Mouse (Mus musculus) midbrain, embryonic 10.5 days (tissue): ENCODE measurements at regions not wholly inside any gene's neighbourhood (a gene's known extent, or its start where the extent isn't known, plus 50 kb on each side); places are given as distances from the start of the nearest gene placed in this dataset.

Experiments
- DNase-seq: peaks from one replicate; pipeline ENCODE4 v3.0.0-alpha.2; 2017; ENCODE audit warnings: low spot score
- H3K27ac ChIP-seq: fragments of 300-500 bp; sonication (generic); replicated peaks from 2 replicates; pipeline ENCODE4 v1.5.1; 2016; ENCODE audit warnings: mild to moderate bottlenecking
- H3K27me3 ChIP-seq: fragments of 300-500 bp; sonication (generic); 2 replicates; pipeline ENCODE4 v1.6.1; 2016; ENCODE audit warnings: low read depth, mild to moderate bottlenecking; ENCODE audit not compliant: poor library complexity, severe bottlenecking
- H3K36me3 ChIP-seq: fragments of 300-500 bp; sonication (generic); 2 replicates; pipeline ENCODE4 v1.6.1; 2016; ENCODE audit warnings: mild to moderate bottlenecking, moderate library complexity
- H3K4me1 ChIP-seq: fragments of 300-500 bp; sonication (generic); 2 replicates; pipeline ENCODE4 v1.6.1; 2016
- H3K4me3 ChIP-seq: fragments of 300-500 bp; sonication (generic); 2 replicates; pipeline ENCODE4 v1.5.1; 2016; ENCODE audit warnings: mild to moderate bottlenecking, moderate library complexity
- H3K9me3 ChIP-seq: fragments of 300-500 bp; sonication (generic); replicated peaks from 2 replicates; pipeline ENCODE4 v1.6.1; 2016; ENCODE audit warnings: mild to moderate bottlenecking
- WGBS: fragments of 180-500 bp; shearing (Covaris S2); methylation state at CpG from one replicate; pipeline ENCODE4 v1.1.7; 2016; 5-methylcytosine and 5-hydroxymethylcytosine counted together

- H3K9me3 ChIP-seq = no peaks in the 10 kb centered on the region
- H3K4me1 ChIP-seq = peaks cover 18% of the 10 kb centered on the region
- no peak overlapping the region for H3K4me3 ChIP-seq
- DNase-seq = no peak
- H3K36me3 ChIP-seq = no peaks in the 10 kb centered on the region
- H3K27ac ChIP-seq = no peak overlapping the region
- 74% methylated on average over 3 of the region's 3 CpGs for WGBS
- H3K27me3 ChIP-seq = peaks cover under 1% of the 10 kb centered on the region; the same call in 1 of the 2 replicates
Measured at GRCm38 (mm10) chr17:48807905-48808304, 124.3 kb upstream of the Lrfn2 start.

- no peak overlapping the region for H3K4me3 ChIP-seq
- H3K36me3 ChIP-seq = no peaks in the 10 kb centered on the region
- peaks cover 56% of the 10 kb centered on the region for H3K4me1 ChIP-seq
- peak; percentile 73 for DNase-seq
- no peaks in the 10 kb centered on the region for H3K9me3 ChIP-seq
- 42% methylated on average over 15 of the region's 15 CpGs for WGBS
- H3K27me3 ChIP-seq = peaks cover 16% of the 10 kb centered on the region
- 0 out of 2 replicates have a peak overlapping the region, but pooled peaks have one; percentile 42 for H3K27ac ChIP-seq
Measured at GRCm38 (mm10) chr17:48814753-48815504, 117.2 kb upstream of the Lrfn2 start.

DNA sequence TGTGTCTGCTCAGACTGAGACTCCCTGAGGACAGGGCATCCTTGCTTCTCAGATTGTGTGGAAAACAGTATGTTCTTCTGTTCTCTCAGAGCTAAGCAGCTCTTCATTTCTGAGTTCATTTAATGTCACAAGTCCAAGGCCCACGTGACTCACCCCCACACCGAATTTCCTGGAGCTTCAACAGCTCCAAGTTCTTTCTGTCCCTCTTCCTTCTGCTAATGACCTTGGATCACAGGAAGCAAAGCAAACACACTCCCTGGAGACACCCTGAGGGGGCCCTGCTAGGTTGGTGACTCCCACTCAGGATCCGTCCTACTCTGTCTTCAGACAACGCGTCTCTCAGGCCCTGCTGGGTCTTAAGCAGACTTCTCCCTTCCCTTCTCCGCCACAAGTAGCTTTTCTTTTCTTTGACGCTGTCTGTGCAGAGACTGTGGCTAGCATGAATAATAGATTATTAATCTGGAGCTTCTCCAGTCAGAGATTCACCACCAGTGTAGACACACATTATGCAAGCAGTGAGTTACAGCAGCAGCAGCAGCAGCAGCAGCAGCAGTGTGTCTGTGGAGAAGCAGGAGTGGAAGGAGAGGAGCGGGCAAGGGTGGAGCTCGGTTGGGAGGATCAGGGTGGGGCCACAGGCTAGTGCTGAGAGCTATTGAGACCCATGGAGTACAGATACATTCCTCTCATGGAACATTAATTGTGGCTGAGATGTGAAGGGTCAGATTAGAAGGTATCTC lies 115.4 kb upstream of the Lrfn2 start:
- 80% methylated on average over 9 of the region's 9 CpGs for WGBS
- no peak for DNase-seq
- H3K27ac ChIP-seq = no peak overlapping the region

GRCm38 (mm10) chr17:48817551-48817950 lies 114.6 kb upstream of the Lrfn2 start:
- Histone ChIP-seq H3K4me1 (peaks cover 41% of the 10 kb centered on the region), H3K4me3 (no peak overlapping the region), H3K36me3 (no peaks in the 10 kb centered on the region), H3K27ac (no peak overlapping the region), H3K9me3 (no peaks in the 10 kb centered on the region), H3K27me3 (peaks cover 16% of the 10 kb centered on the region)
- WGBS = 74% methylated on average over 13 of the region's 13 CpGs
- no peak for DNase-seq

More for the DNA sequence above, 115.4 kb upstream of the Lrfn2 start:
- H3K4me3 ChIP-seq = no peak overlapping the region
- peaks cover 49% of the 10 kb centered on the region for H3K4me1 ChIP-seq
- no peaks in the 10 kb centered on the region for H3K9me3 ChIP-seq
- no peaks in the 10 kb centered on the region for H3K36me3 ChIP-seq
- H3K27me3 ChIP-seq = peaks cover 16% of the 10 kb centered on the region

DNA sequence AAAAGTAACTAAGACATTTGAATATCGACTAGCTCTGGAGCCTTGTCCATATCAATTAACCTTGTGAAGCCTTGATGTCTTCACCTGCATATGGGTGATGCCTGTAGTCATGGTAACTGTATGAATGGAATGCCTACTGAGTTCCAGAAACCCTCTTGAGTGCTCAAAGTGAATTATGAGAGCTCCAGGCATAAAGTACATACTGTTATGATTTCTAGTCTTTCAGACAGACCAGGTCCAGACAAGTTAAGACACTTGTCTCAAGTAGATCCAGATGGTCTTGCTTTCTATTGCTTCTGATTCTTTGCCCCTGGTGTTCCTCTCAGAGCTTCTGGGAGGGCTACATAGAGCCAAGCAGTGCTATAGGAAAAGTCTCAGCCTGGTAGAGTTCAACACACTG lies 112.5 kb upstream of the Lrfn2 start:
- Histone ChIP-seq H3K27ac (no peak overlapping the region), H3K27me3 (peaks cover 11% of the 10 kb centered on the region), H3K4me3 (no peak overlapping the region), H3K4me1 (peaks cover 29% of the 10 kb centered on the region), H3K9me3 (no peaks in the 10 kb centered on the region), H3K36me3 (no peaks in the 10 kb centered on the region)
- 85% methylated on average over 1 of the region's 1 CpGs for WGBS
- DNase-seq = no peak

DNA sequence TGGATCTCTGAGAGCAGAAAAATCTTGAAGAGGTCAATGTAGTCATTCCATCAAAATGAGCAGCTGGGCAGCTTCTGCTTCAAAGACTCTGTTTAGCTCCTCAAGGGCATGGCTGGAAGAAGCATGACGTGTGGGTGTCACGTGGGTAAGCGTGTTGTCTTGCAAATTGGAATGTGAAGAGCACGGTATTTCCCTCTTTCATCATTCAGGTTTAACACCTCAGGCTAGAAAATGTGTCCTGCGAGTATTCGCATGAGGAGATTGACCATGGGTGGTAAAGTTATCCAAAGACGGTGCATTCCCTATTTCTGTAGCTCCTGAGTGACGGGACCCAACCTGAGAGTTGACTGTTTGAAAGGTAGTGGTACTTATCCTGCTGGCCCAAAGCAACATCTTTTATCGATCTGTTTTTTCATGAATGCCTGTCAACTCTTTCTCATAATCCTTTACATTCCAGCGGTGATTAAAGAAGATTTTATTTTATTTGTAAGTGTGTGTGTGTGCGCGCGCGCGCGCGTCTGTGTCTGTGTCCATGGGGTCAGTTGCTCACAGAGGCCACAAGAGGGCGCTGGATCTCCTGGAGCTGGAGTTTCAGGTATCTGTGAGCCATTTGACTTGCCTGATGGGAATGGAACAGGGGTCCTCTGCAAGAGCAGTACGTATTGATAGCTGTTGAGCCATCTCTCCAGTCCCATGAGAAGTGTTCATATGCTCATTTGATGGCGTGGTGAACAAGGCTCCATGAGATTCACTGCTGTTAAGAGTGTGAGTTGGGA lies 109.9 kb upstream of the Lrfn2 start:
- no peak overlapping the region for H3K4me3 ChIP-seq
- WGBS = 90% methylated on average over 20 of the region's 20 CpGs
- H3K27ac ChIP-seq = no peak overlapping the region
- H3K27me3 ChIP-seq = no peaks in the 10 kb centered on the region
- no peaks in the 10 kb centered on the region for H3K9me3 ChIP-seq
- no peaks in the 10 kb centered on the region for H3K36me3 ChIP-seq
- peaks cover 17% of the 10 kb centered on the region for H3K4me1 ChIP-seq
- DNase-seq = no peak

- no peak overlapping the region for H3K4me3 ChIP-seq
- H3K27me3 ChIP-seq = no peaks in the 10 kb centered on the region
- no peaks in the 10 kb centered on the region for H3K9me3 ChIP-seq
- 82% methylated on average over 9 of the region's 9 CpGs for WGBS
- peaks cover 10% of the 10 kb centered on the region for H3K4me1 ChIP-seq
- DNase-seq = no peak
- no peak overlapping the region for H3K27ac ChIP-seq
- no peaks in the 10 kb centered on the region for H3K36me3 ChIP-seq
Measured at GRCm38 (mm10) chr17:48823921-48824320, 108.3 kb upstream of the Lrfn2 start.

DNA sequence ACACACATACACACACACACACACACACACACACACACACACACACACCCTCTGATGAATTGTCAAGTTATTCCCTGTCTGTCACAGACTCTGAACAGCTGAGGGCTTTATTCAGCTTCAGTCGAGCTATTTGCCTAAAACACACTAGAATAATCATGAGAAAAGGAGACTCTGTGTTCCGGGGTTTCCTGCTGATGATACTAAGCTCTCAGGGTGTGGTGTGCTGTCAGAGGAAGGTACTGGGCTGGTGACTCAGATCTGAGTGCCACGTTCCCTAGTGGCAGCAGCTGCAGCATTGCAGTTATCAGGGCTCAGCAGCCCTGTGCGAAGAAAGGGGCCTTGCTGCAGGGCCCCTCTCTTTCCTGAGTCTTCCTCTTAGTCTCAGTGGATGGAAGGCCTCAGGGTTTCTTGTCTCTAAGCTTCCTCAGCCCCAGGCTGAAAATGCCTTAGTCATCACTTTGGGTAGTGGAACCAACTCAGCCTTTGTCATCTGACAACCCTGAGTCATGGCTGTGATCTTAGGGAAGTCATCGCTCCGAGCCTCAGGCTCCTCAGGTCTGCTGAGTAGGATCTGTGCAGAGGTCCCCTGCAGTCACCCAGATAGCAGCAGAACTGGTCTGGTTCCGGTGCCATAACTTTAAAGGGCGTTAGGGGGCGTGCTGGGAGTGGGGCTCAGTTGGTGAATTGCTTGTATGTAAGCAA lies 106.8 kb upstream of the Lrfn2 start:
- Histone ChIP-seq H3K9me3 (no peaks in the 10 kb centered on the region), H3K36me3 (no peaks in the 10 kb centered on the region), H3K4me3 (no peak overlapping the region), H3K27me3 (no peaks in the 10 kb centered on the region), H3K4me1 (peaks cover 10% of the 10 kb centered on the region), H3K27ac (no peak overlapping the region)
- no peak for DNase-seq
- 68% methylated on average over 9 of the region's 9 CpGs for WGBS

DNA sequence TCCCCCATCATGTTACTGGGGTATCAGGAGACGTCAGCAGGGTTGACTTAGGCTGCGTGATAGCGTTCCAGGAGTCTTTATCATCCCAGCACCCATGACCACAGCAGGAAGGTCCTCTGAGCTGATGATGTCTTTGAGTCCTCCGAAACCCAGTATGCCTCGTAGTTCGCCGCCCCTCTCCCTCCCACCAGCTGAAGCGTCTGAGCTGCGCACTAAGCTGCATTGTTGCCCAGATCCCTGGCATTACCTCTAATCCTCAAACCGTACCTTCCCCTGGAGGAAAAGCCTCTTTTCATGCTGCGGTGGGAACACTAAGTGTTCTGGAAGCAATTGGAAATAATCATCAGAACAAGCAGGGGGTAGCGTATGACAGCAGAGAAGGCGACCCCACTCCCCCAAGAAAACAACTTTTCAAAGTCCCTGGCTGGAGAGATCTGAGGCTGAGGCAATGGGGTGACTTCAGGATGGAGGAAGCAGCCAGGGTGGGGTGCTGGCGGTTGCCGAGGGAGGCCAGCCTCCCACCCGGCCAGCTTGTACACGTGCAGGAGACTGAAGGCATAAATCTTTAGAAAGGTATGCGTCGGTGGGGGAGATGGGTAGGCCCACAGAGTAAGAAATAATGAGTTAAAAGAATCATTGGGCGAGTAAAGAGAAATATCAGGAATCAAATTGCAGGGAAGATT lies 93.7 kb upstream of the Lrfn2 start:
- no peak overlapping the region for H3K4me3 ChIP-seq
- H3K27ac ChIP-seq = no peak overlapping the region
- H3K36me3 ChIP-seq = no peaks in the 10 kb centered on the region
- DNase-seq = no peak
- peaks cover 8% of the 10 kb centered on the region for H3K4me1 ChIP-seq
- H3K9me3 ChIP-seq = no peaks in the 10 kb centered on the region; the same call in 1 of the 2 replicates
- no peaks in the 10 kb centered on the region for H3K27me3 ChIP-seq
- WGBS = 51% methylated on average over 20 of the region's 20 CpGs

DNA sequence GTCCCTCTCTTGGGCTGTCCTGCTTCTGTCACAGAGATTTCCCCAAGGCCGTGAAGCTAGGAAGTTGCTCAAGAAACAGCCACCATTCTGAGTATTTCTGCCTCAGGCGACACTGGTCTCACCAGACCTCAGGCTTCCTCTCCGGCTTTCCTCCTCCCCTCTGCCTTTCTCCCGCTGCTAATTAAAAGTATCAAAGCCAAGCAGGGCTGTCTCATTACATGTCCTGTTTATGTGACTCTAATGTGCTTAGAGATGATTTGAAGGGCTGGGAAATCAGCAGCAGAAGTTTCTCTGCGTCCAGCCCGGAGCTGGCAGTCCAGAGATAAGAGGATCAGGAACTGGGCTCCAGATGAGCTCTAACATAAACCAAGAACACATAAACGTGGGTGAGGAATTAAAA lies 84.3 kb upstream of the Lrfn2 start:
- Histone ChIP-seq H3K9me3 (no peaks in the 10 kb centered on the region), H3K36me3 (no peaks in the 10 kb centered on the region), H3K27ac (no peak overlapping the region), H3K4me3 (no peak overlapping the region), H3K4me1 (no peaks in the 10 kb centered on the region), H3K27me3 (no peaks in the 10 kb centered on the region)
- DNase-seq = no peak
- WGBS = 69% methylated on average over 7 of the region's 7 CpGs

DNA sequence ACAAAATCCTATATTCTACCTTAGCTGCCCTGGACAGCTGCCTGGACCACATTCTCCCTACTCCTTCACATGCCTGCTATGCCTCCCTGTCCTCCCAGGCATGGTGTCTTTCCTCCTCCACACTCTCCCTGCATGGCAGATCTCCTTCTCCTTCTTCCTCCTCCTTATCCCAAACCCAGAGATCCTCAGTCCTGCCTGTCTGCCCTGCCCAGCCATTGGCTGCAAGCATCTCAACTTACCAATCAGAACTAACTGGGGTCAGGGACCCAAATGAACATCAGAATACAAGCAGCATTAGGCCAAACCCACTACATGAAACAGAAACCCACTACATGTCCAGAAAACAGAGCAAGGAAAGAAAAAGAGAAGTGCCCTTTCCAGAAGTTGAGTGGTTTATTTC lies 81.3 kb upstream of the Lrfn2 start:
- H3K36me3 ChIP-seq = no peaks in the 10 kb centered on the region
- H3K9me3 ChIP-seq = no peaks in the 10 kb centered on the region
- H3K27me3 ChIP-seq = no peaks in the 10 kb centered on the region
- no peak overlapping the region for H3K4me3 ChIP-seq
- DNase-seq = no peak
- H3K4me1 ChIP-seq = peaks cover 11% of the 10 kb centered on the region
- no peak overlapping the region for H3K27ac ChIP-seq

DNA sequence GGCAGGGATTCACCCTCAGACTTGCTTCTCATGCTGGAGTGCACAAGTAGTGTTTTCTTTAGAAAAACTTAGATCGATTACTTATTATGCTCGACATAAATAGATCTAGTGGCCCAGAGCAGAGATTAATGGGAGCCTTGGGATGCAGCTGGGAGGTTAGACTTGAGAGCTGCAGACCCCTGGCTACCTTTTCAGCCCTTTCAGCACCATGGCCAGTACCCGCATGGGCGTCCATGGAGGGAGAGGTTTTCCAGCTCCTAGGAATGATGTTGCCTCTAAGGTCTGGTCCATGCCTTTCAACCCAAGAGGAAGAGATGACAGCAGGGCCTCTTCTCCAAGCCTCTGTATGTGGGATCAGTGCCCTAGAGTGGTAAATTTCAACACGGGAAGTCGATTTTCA lies 73.3 kb upstream of the Lrfn2 start:
- DNase-seq = peak; percentile 28
- Histone ChIP-seq H3K36me3 (no peaks in the 10 kb centered on the region), H3K27ac (no peak overlapping the region), H3K4me1 (peaks cover 11% of the 10 kb centered on the region), H3K9me3 (no peaks in the 10 kb centered on the region), H3K27me3 (no peaks in the 10 kb centered on the region), H3K4me3 (no peak overlapping the region)
- 57% methylated on average over 6 of the region's 6 CpGs for WGBS
